In genomic region chr6:39373301-39373955, GRCm38 (mm10) we compare ENCODE assay signal across 11 mouse cellular contexts. TPM values are rescaled to one million over a fixed set of nuclear protein-coding genes. Genes with fewer than 3 reads are reported as not detected.
A peak's percentile ranks its signal among the peaks of the same experiment; 100 is the strongest.
DNase-seq lines count a peak whose midpoint lies in the region; ATAC-seq and TF ChIP-seq lines count a peak whose summit lies in the region.
"Had no signal": no experiment of that assay in that cellular context is flagged by ENCODE, and none has a peak within 500 bp of the region (broad histone marks: within the 10 kb centered on the region; RNA-seq: fewer than 3 reads in every experiment).

No protein-coding gene starts in this region.

- no peak overlapping the region for H3K9ac ChIP-seq in kidney, embryonic 14.5 days (ENCODE audit: low read depth, low read length)
- H3K9ac ChIP-seq in ES-Bruce4 (ENCODE audit: low read depth, poor library complexity, severe bottlenecking), result peak overlapping the region; percentile 15; the same call in 1 of the 2 replicates
- H3K9ac ChIP-seq in forebrain, embryonic 11.5 days (ENCODE audit: low read length), result no peak overlapping the region
- H3K9ac ChIP-seq: liver, embryonic 13.5 days had no signal

- 25% methylated on average over 4 of the region's 4 CpGs for WGBS in kidney, embryonic 14.5 days
- WGBS in forebrain, embryonic 11.5 days, result 85% methylated on average over 4 of the region's 4 CpGs

- H3K9me3 ChIP-seq in kidney, embryonic 14.5 days (ENCODE audit: control insufficient read depth, low read length), result no peaks in the 10 kb centered on the region
- no peaks in the 10 kb centered on the region for H3K9me3 ChIP-seq in ES-Bruce4 (replicated peaks; ENCODE audit: control insufficient read depth, insufficient read depth, low read length, poor library complexity, severe bottlenecking)
- H3K9me3 ChIP-seq in forebrain, embryonic 11.5 days (ENCODE audit: control insufficient read depth, low read length), result no peaks in the 10 kb centered on the region
- H3K9me3 ChIP-seq: liver, embryonic 13.5 days had no signal

- intact Hi-C loops in left cerebral cortex, postnatal 25 days (cut with DNase I), result no loop called here

- TF ChIP-seq EP300 in ES-Bruce4 (IDR thresholded peaks at IDR 0.05; ENCODE audit: insufficient read depth, low read depth, low read length), result no peak

- peak; percentile 56 for ATAC-seq in kidney, embryonic 14.5 days (ENCODE audit: low FRiP score, low TSS enrichment)
- no peak for ATAC-seq in forebrain, embryonic 11.5 days (replicated peaks; ENCODE audit: low FRiP score)

- no peak overlapping the region for H3K4me3 ChIP-seq in kidney, embryonic 14.5 days (ENCODE audit: low read length)
- no peak overlapping the region for H3K4me3 ChIP-seq in ES-Bruce4 (ENCODE audit: low read depth, low read length)
- no peak overlapping the region for H3K4me3 ChIP-seq in bone marrow macrophage, adult 2 months (ENCODE audit: insufficient read depth, low read length)
- H3K4me3 ChIP-seq in forebrain, embryonic 11.5 days (ENCODE audit: low read depth, low read length), result no peak overlapping the region
- H3K4me3 ChIP-seq: liver, embryonic 13.5 days had no signal

- no peak for TF ChIP-seq CTCF in ES-Bruce4 (IDR thresholded peaks at IDR 0.05; ENCODE audit: low read depth, low read length)
- no peak for TF ChIP-seq CTCF in bone marrow macrophage, adult 2 months (IDR thresholded peaks at IDR 0.05; ENCODE audit: low read depth, low read length)

- TF ChIP-seq POLR2A in ES-Bruce4 (IDR thresholded peaks at IDR 0.05; ENCODE audit: insufficient read depth, low read length), result no peak
- TF ChIP-seq POLR2A in bone marrow macrophage, adult 2 months (IDR thresholded peaks at IDR 0.05; ENCODE audit: borderline replicate concordance, low read depth, low read length), result no peak

- no peak for DNase-seq in kidney, adult 11 months
- DNase-seq in mesoderm, embryonic 11.5 days (ENCODE audit: low read depth, low spot score), result peak; percentile 76
- no peak for DNase-seq in forebrain, embryonic 11.5 days (ENCODE audit: low spot score)
- no peak for DNase-seq in left cerebral cortex, postnatal 25 days (ENCODE audit: low spot score in 2 of 2)
- DNase-seq: cerebellum, adult 9-11 months; liver, embryonic 13.5 days; right cerebral cortex, adult 18-20 months; thymus, postnatal 4 days had no signal

- no peak overlapping the region for H3K27ac ChIP-seq in kidney, embryonic 14.5 days (ENCODE audit: low read depth, low read length)
- H3K27ac ChIP-seq in ES-Bruce4 (ENCODE audit: insufficient read depth, low read length), result peak overlapping the region; percentile 49
- H3K27ac ChIP-seq in bone marrow macrophage, adult 2 months (ENCODE audit: insufficient read depth, low read depth, low read length), result peak overlapping the region; percentile 77
- H3K27ac ChIP-seq in forebrain, embryonic 11.5 days (ENCODE audit: low read depth, low read length), result no peak overlapping the region
- H3K27ac ChIP-seq: liver, embryonic 13.5 days had no signal

- peaks cover 5% of the 10 kb centered on the region; the same call in 1 of the 2 replicates for H3K36me3 ChIP-seq in kidney, embryonic 14.5 days (ENCODE audit: control insufficient read depth, insufficient read depth, low read length)
- peaks cover 4% of the 10 kb centered on the region; the same call in 1 of the 2 replicates for H3K36me3 ChIP-seq in ES-Bruce4 (ENCODE audit: control insufficient read depth, insufficient read depth, low read length, poor library complexity, severe bottlenecking)
- no peaks in the 10 kb centered on the region for H3K36me3 ChIP-seq in forebrain, embryonic 11.5 days (ENCODE audit: control insufficient read depth, insufficient read depth, low read length)
- H3K36me3 ChIP-seq: liver, embryonic 13.5 days had no signal

- H3K4me2 ChIP-seq in kidney, embryonic 14.5 days (replicated peaks; ENCODE audit: low read depth, low read length), result 0 out of 2 replicates have a peak overlapping the region, but pooled peaks have one; percentile 15
- no peak overlapping the region for H3K4me2 ChIP-seq in forebrain, embryonic 11.5 days (ENCODE audit: low read depth, low read length, severe bottlenecking)
- H3K4me2 ChIP-seq: liver, embryonic 13.5 days had no signal

- peaks cover 25% of the 10 kb centered on the region for H3K4me1 ChIP-seq in kidney, embryonic 14.5 days (ENCODE audit: control insufficient read depth, insufficient read depth, low read length)
- H3K4me1 ChIP-seq in ES-Bruce4 (ENCODE audit: control insufficient read depth, insufficient read depth, low read length), result peaks cover 5% of the 10 kb centered on the region
- H3K4me1 ChIP-seq in bone marrow macrophage, adult 2 months (ENCODE audit: control insufficient read depth, insufficient read depth, low read length), result peaks cover 37% of the 10 kb centered on the region
- H3K4me1 ChIP-seq in forebrain, embryonic 11.5 days (replicated peaks; ENCODE audit: control insufficient read depth, insufficient read depth, low read length), result 0 out of 2 replicates have a peak, but pooled peaks cover 4% of the 10 kb centered on the region

- no peaks in the 10 kb centered on the region for H3K27me3 ChIP-seq in kidney, embryonic 14.5 days (ENCODE audit: control insufficient read depth, insufficient read depth, low read length)
- H3K27me3 ChIP-seq in ES-Bruce4 (ENCODE audit: control insufficient read depth, insufficient read depth, low read length, poor library complexity, severe bottlenecking), result no peaks in the 10 kb centered on the region
- H3K27me3 ChIP-seq in forebrain, embryonic 11.5 days (ENCODE audit: control insufficient read depth, insufficient read depth, low read length), result no peaks in the 10 kb centered on the region

RNA-seq across cellular contexts. Expression of gene Slc37a3, which starts 4.0 kb away (rescaled TPM):
- 42.5 and 52.7 TPM in 2 replicates for polyA plus RNA-seq in kidney, embryonic 14.5 days (2014; fragmentation: Nextera tagmentation; extraction: Ambion mirVana)
- 49.6 and 52.7 TPM in 2 replicates for polyA plus RNA-seq in ES-Bruce4 (2011; ENCODE audit: insufficient read depth, insufficient read length, low read depth, missing spikeins)
- polyA plus RNA-seq in bone marrow macrophage, adult 2 months (2012; ENCODE audit: insufficient read depth, insufficient read length, missing spikeins), result 20.0 and 24.9 TPM in 2 replicates
- 36.7 and 39.4 TPM in 2 replicates for polyA plus RNA-seq in forebrain, embryonic 11.5 days (2014; fragmentation: Nextera tagmentation; extraction: Ambion mirVana)
- total RNA-seq in left cerebral cortex, postnatal 25 days (2021), result 10 to 100 TPM; 72.2 to 75.5 TPM

RNA-seq across cellular contexts. Expression of gene Rab19, which starts 7.5 kb away (rescaled TPM):
- polyA plus RNA-seq in kidney, embryonic 14.5 days (2014; fragmentation: Nextera tagmentation; extraction: Ambion mirVana), result 1.7 and 3.6 TPM in 2 replicates
- 0.90 and 1.3 TPM in 2 replicates for polyA plus RNA-seq in ES-Bruce4 (2011; ENCODE audit: insufficient read depth, insufficient read length, low read depth, missing spikeins)
- 6.0 and 6.5 TPM in 2 replicates for polyA plus RNA-seq in bone marrow macrophage, adult 2 months (2012; ENCODE audit: insufficient read depth, insufficient read length, missing spikeins)
- 0.28 and 0.55 TPM in 2 replicates for polyA plus RNA-seq in forebrain, embryonic 11.5 days (2014; fragmentation: Nextera tagmentation; extraction: Ambion mirVana)
- not detected for total RNA-seq in left cerebral cortex, postnatal 25 days (2021)

RNA-seq across cellular contexts. Expression of gene Mkrn1, which starts 46.8 kb away (rescaled TPM):
- polyA plus RNA-seq in kidney, embryonic 14.5 days (2014; fragmentation: Nextera tagmentation; extraction: Ambion mirVana), result 45.5 and 65.2 TPM in 2 replicates
- polyA plus RNA-seq in ES-Bruce4 (2011; ENCODE audit: insufficient read depth, insufficient read length, low read depth, missing spikeins), result 350 and 361 TPM in 2 replicates
- polyA plus RNA-seq in bone marrow macrophage, adult 2 months (2012; ENCODE audit: insufficient read depth, insufficient read length, missing spikeins), result 101 and 107 TPM in 2 replicates
- polyA plus RNA-seq in forebrain, embryonic 11.5 days (2014; fragmentation: Nextera tagmentation; extraction: Ambion mirVana), result 91.9 and 92.6 TPM in 2 replicates
- 100 to 1,000 TPM; 152 to 154 TPM for total RNA-seq in left cerebral cortex, postnatal 25 days (2021)

Comparison
In these comparisons a context has a peak if more than half of its experiments do, and no peak if none do; other contexts are left out.
1. H3K27ac ChIP-seq: peak in ES-Bruce4 (single experiment) and bone marrow macrophage, adult 2 months (single experiment); none in kidney, embryonic 14.5 days (single experiment) and forebrain, embryonic 11.5 days (single experiment).